Mouse (Mus musculus) lung, adult 2 months (tissue): ENCODE measurements around the gene Coro1c. TPM values are rescaled to one million over a fixed set of nuclear protein-coding genes. Genes with fewer than 3 reads are reported as not detected.

Experiments
- DNase-seq: peaks from one replicate; pipeline ENCODE4 v3.0.0; 2022
- H3K4me1 ChIP-seq: fragments of 200-500 bp; 2 replicates; pipeline ENCODE4 v1.6.1; 2011; ENCODE audit warnings: low read length; ENCODE audit not compliant: control insufficient read depth, insufficient read depth
- H3K4me3 ChIP-seq: fragments of 200-500 bp; replicated peaks from 2 replicates; pipeline ENCODE3; 2011; ENCODE audit warnings: low read depth, mild to moderate bottlenecking, control low read depth, low read length; ENCODE audit errors: extremely low read depth
- CTCF ChIP-seq: fragments of 200-500 bp; IDR thresholded peaks from 2 replicates; pipeline ENCODE4 v1.5.1; 2011; ENCODE audit warnings: mild to moderate bottlenecking, low read length, control low read depth; ENCODE audit not compliant: insufficient read depth
- POLR2A ChIP-seq: fragments of 200-500 bp; IDR thresholded peaks from 2 replicates; pipeline ENCODE4 v1.6.1; 2011; ENCODE audit warnings: low read depth, mild to moderate bottlenecking, control low read depth, low read length, borderline replicate concordance; ENCODE audit errors: extremely low read depth
- WGBS: fragments of 180-500 bp; shearing (Covaris S2); methylation state at CpG from one replicate; pipeline ENCODE4 v1.1.7; 2018; 5-methylcytosine and 5-hydroxymethylcytosine counted together
- polyA plus RNA-seq: library from polyadenylated mRNA; depleted of rRNA; stranded (reverse); fragments of >200 nt; gene quantifications from 2 replicates; pipeline ENCODE4 v1.2.3, GENCODE M21; 2012

The Coro1c gene
- polyA plus RNA-seq, 1 experiment: 104 TPM

- peaks cover 29% of the 10 kb centered on the region for H3K4me1 ChIP-seq
- 83% methylated on average over 5 of the region's 5 CpGs for WGBS
- DNase-seq: no peak
Observed at GRCm38 (mm10) chr5:113888186-113888795, 20.3 kb downstream of the Coro1c start.

DNA sequence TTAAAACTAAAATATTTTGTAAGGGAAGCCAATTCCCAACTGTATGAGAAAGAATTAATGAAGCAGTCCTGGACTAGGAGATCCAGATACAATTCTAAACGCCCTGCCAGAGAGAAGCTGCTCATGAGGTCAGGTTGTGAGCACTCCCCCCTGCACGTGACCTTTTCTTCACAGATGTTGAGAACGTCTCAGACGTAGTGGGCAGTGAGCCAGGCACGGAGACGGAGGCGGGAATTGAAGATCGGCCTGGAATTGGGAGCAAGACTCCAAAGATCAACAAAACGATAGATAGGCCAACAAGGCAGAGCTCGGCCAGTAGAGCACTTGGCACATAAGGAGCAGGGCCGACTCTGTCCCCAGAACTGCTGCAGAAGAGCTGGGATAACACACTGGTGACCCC lies 21.4 kb downstream of the Coro1c start:
- DNase-seq: no peak
- no peak overlapping the region for H3K4me3 ChIP-seq
- no peak for TF ChIP-seq POLR2A
- TF ChIP-seq CTCF: no peak
- H3K4me1 ChIP-seq: peaks cover 35% of the 10 kb centered on the region
- 8% methylated on average over 11 of the region's 11 CpGs for WGBS

More at GRCm38 (mm10) chr5:113888186-113888795, 20.3 kb downstream of the Coro1c start:
- TF ChIP-seq POLR2A (no peak), CTCF (no peak)
- no peak overlapping the region for H3K4me3 ChIP-seq

DNA sequence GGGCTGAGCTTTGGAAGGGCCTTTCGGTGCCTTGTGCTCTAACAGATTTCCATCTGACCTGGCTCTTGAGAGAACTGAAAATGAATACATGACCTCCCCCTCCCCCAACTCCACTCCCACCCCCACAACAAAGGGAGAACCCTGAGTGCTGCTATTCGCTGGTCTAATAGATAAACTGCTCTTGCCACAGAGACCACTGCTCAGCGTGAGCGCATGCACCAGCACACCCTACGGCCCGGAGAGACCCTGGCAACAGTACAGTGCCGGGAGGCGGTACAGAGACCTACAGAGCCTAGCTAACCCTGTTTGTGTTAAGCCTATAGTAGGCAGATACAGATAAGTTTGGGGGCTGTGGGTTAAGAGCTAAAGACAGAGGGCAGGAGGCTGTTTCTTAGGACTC lies 22.9 kb downstream of the Coro1c start:
- WGBS: 89% methylated on average over 8 of the region's 8 CpGs
- TF ChIP-seq CTCF (no peak), POLR2A (no peak)

DNA sequence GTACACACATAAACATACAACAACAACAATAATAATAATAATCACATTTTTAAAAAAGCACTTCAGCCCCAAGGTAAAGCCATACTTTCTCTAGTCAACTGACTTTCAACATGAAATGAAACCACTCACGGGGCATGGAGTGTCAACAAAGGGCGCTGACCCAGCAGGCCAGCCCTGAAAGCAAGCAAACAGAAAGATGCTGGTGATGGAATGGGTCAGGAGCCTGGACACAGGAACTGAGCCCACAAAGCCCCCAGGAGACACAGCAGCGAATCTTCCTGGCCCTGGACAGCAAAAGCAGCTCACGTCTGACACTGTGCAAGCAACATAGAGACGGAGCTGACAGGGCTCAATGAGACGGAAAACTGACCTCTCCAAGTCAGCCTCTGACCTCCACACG lies 23.8 kb downstream of the Coro1c start:
- WGBS: 68% methylated on average over 7 of the region's 7 CpGs
- Histone ChIP-seq H3K4me3 (no peak overlapping the region), H3K4me1 (peaks cover 24% of the 10 kb centered on the region)
- TF ChIP-seq CTCF (no peak), POLR2A (no peak)
- DNase-seq: no peak

More for the DNA sequence above, 22.9 kb downstream of the Coro1c start:
- no peak for DNase-seq
- H3K4me1 ChIP-seq: peaks cover 27% of the 10 kb centered on the region
- no peak overlapping the region for H3K4me3 ChIP-seq

DNA sequence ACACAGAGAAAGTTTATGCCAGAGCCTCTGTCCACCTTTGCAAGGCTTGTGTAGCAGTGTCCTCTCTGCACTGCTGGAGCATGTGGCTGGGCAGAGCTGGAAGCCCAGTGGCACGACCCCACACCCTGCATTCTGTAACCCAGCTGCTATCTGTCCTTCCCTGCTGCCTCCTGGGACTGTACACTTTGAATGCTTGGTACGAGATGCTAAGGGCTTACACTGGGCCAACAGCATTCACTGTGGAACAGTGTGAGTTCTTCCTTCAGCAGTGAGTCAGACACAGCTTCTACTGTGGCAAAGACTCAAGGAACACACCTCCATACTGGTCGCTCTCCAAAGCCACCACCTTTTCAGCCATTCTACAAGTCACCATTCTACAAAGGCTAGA lies 25.2 kb downstream of the Coro1c start:
- Histone ChIP-seq H3K4me3 (no peak overlapping the region), H3K4me1 (peaks cover 15% of the 10 kb centered on the region)
- no peak for DNase-seq
- TF ChIP-seq CTCF (no peak), POLR2A (no peak)
- 38% methylated on average over 3 of the region's 3 CpGs for WGBS

DNA sequence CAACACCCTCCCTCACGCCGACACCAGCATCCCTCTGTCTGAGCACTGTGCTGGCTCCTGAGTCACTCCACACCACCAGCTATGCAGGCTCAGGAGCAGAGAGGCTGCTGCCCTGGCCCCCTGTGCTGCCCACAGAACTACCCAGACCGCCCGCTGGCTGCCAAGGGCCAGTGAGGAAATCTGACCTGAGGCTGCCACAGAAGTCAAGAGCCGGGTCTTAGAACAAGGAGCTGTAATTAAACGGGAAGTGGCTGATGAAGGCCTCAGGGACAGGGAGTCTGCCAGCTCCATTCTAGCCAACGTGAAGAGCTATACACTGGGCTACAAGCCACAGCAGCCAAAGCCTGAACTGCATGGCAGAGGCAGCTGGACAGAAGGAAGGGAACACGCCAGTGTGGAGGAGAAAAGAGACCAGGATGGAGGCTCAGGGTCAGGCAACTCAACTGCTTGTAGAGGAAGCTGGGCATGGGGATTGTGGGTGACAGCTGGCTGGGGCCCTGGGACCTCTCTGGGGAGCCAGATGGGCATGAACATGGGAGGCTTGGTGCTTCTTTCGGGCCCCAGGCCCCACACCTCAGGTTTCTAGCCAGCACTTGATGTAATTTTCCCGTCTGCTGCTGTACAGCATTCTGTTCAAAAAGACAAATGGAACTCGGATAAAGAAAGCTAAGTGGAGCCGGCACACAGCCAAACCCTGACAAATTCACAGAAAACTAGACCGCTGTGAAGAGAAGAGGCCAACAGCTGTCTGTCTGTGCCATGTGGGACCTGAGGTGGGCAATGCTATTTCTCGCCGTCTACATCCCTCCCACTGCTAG lies 25.8 kb downstream of the Coro1c start:
- whole genome bisulfite sequencing: 44% methylated on average over 15 of the region's 15 CpGs
- no peak overlapping the region for H3K4me3 ChIP-seq
- peaks cover 15% of the 10 kb centered on the region for H3K4me1 ChIP-seq
- TF ChIP-seq POLR2A (no peak), CTCF (no peak)
- DNase-seq: no peak

DNA sequence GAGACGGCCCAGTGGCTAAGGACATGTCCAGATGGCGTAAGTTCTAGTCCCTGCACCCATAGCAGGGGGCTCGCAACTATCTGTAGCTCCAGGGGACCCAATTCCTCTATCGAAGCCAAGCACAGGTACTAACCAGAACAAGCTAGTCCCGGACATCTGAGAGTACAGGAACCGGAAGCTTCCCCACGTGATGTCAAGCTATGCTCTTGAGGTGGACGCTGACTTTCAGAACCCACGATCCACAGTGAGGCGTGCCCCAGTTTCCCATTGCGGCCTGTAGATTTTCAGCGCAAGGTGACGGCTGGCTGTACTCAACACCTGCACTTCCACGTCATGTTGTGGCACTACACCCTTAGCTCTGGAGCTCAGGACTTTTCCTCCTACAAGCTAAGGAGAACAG lies 27.4 kb downstream of the Coro1c start:
- TF ChIP-seq POLR2A (no peak), CTCF (no peak)
- peaks cover 12% of the 10 kb centered on the region for H3K4me1 ChIP-seq
- no peak for DNase-seq
- WGBS: 85% methylated on average over 14 of the region's 14 CpGs
- H3K4me3 ChIP-seq: no peak overlapping the region

GRCm38 (mm10) chr5:113878943-113879617 lies 29.5 kb downstream of the Coro1c start:
- DNase-seq: no peak
- Histone ChIP-seq H3K4me1 (peaks cover 15% of the 10 kb centered on the region), H3K4me3 (no peak overlapping the region)
- no peak for TF ChIP-seq CTCF
- TF ChIP-seq POLR2A: no peak
- 87% methylated on average over 17 of the region's 17 CpGs for WGBS

DNA sequence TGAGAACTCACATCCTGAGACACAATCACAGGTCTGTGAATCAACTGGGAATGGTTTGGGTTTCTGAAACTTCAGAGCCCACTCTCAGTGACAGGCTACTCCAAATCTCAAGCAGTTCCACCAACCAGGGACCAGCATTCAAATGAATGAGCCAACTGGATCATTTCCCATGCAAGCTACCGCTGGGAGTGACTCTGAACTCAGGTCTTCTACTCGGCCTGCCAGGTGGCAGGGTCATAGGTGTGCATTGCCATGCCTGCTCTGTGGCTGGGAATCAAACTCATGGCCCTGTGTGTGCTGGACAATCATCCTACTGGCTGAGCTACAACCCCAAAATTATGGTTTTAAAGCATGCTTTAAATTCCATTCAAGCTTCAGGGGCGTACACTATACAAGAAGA lies 31.0 kb downstream of the Coro1c start:
- H3K4me1 ChIP-seq: peaks cover 23% of the 10 kb centered on the region
- 42% methylated on average over 3 of the region's 3 CpGs for WGBS
- no peak overlapping the region for H3K4me3 ChIP-seq
- no peak for TF ChIP-seq CTCF
- no peak for TF ChIP-seq POLR2A
- DNase-seq: no peak

- H3K4me1 ChIP-seq: peaks cover 30% of the 10 kb centered on the region
- WGBS: 99% methylated on average over 7 of the region's 7 CpGs
- TF ChIP-seq POLR2A: no peak
- no peak for TF ChIP-seq CTCF
- DNase-seq: no peak
- H3K4me3 ChIP-seq: no peak overlapping the region
Observed at GRCm38 (mm10) chr5:113876176-113876575, 32.4 kb downstream of the Coro1c start.
